Mouse (Mus musculus) neural tube, embryonic 15.5 days (tissue): ENCODE data around the gene Pth1r. TPM values are rescaled to one million over a fixed set of nuclear protein-coding genes. Genes with fewer than 3 reads are reported as not detected.

Source experiments
- ATAC-seq: fragments of 200-750 bp; cut with Nextera tagmentation; 2 replicates; pipeline ENCODE4 v1.8.0; 2017; ENCODE audit warnings: mild to moderate bottlenecking, moderate TSS enrichment, moderate library complexity; ENCODE audit not compliant: low FRiP score
- H3K27ac ChIP-seq: fragments of 300-500 bp; sonication (generic); replicated peaks from 2 replicates; pipeline ENCODE4 v1.5.1; 2015; ENCODE audit warnings: mild to moderate bottlenecking, inconsistent platforms
- H3K27me3 ChIP-seq: fragments of 300-500 bp; sonication (generic); replicated peaks from 2 replicates; pipeline ENCODE4 v1.6.1; 2015; ENCODE audit warnings: inconsistent platforms
- H3K36me3 ChIP-seq: fragments of 300-500 bp; sonication (generic); 2 replicates; pipeline ENCODE4 v1.6.1; 2015; ENCODE audit warnings: inconsistent platforms
- H3K4me1 ChIP-seq: fragments of 300-500 bp; sonication (generic); 2 replicates; pipeline ENCODE4 v1.6.1; 2015; ENCODE audit warnings: inconsistent platforms
- H3K4me2 ChIP-seq: fragments of 300-500 bp; sonication (generic); 2 replicates; pipeline ENCODE4 v1.6.1; 2015; ENCODE audit warnings: inconsistent platforms, mild to moderate bottlenecking, moderate library complexity
- H3K4me3 ChIP-seq: fragments of 300-500 bp; sonication (generic); replicated peaks from 2 replicates; pipeline ENCODE4 v1.5.1; 2015; ENCODE audit warnings: mild to moderate bottlenecking, inconsistent platforms
- H3K9ac ChIP-seq: fragments of 300-500 bp; sonication (generic); replicated peaks from 2 replicates; pipeline ENCODE4 v1.6.1; 2015; ENCODE audit warnings: mild to moderate bottlenecking, inconsistent platforms
- H3K9me3 ChIP-seq: fragments of 300-500 bp; sonication (generic); replicated peaks from 2 replicates; pipeline ENCODE4 v1.6.1; 2016; ENCODE audit warnings: inconsistent platforms
- WGBS: fragments of 180-500 bp; shearing (Covaris S2); methylation state at CpG from one replicate; pipeline ENCODE4 v1.1.7; 2015; ENCODE audit warnings: mixed read lengths; 5-methylcytosine and 5-hydroxymethylcytosine counted together
- polyA plus RNA-seq: library from polyadenylated mRNA; unstranded; fragments of >200 nt; fragmentation: Nextera tagmentation; extraction: Ambion mirVana; gene quantifications from 2 replicates; pipeline ENCODE4 v1.2.1, GENCODE M21; 2015

The Pth1r gene
- polyA plus RNA-seq, 1 experiment from 2014 or later: 12.9 TPM

GRCm38 (mm10) chr9:110732623-110733022, 14.3 kb downstream of the Pth1r start:
- no peaks in the 10 kb centered on the region for H3K36me3 ChIP-seq
- peak overlapping the region; percentile 28 for H3K9ac ChIP-seq
- peaks cover 14% of the 10 kb centered on the region for H3K27me3 ChIP-seq
- under 1% methylated on average over 26 of the region's 26 CpGs for WGBS
- peak; percentile 73 for ATAC-seq
- peak overlapping the region; percentile 45 for H3K27ac ChIP-seq
- peak overlapping the region; percentile 78 for H3K4me2 ChIP-seq
- H3K9me3 ChIP-seq: no peaks in the 10 kb centered on the region
- peak overlapping the region; percentile 44 for H3K4me3 ChIP-seq
- H3K4me1 ChIP-seq: peaks cover 30% of the 10 kb centered on the region

GRCm38 (mm10) chr9:110731859-110732258, 15.1 kb downstream of the Pth1r start:
- peaks cover 31% of the 10 kb centered on the region for H3K4me1 ChIP-seq
- H3K27ac ChIP-seq: no peak overlapping the region
- 50% methylated on average over 4 of the region's 4 CpGs for WGBS
- no peak overlapping the region for H3K4me2 ChIP-seq
- H3K27me3 ChIP-seq: peaks cover 17% of the 10 kb centered on the region
- no peak for ATAC-seq
- no peak overlapping the region for H3K4me3 ChIP-seq
- H3K9me3 ChIP-seq: no peaks in the 10 kb centered on the region
- no peak overlapping the region for H3K9ac ChIP-seq
- no peaks in the 10 kb centered on the region for H3K36me3 ChIP-seq

- no peak for ATAC-seq
- Histone ChIP-seq H3K27me3 (peaks cover 15% of the 10 kb centered on the region), H3K4me2 (no peak overlapping the region), H3K36me3 (no peaks in the 10 kb centered on the region), H3K9me3 (no peaks in the 10 kb centered on the region), H3K4me1 (peaks cover 45% of the 10 kb centered on the region), H3K9ac (no peak overlapping the region), H3K4me3 (no peak overlapping the region), H3K27ac (no peak overlapping the region)
- WGBS: 15% methylated on average over 8 of the region's 8 CpGs
Observed at GRCm38 (mm10) chr9:110729841-110730240, 17.1 kb downstream of the Pth1r start.

- no peak for ATAC-seq
- H3K9ac ChIP-seq: peak overlapping the region; percentile 38
- peak overlapping the region; percentile 73 for H3K4me2 ChIP-seq
- H3K4me1 ChIP-seq: peaks cover 27% of the 10 kb centered on the region
- no peaks in the 10 kb centered on the region for H3K36me3 ChIP-seq
- H3K27ac ChIP-seq: no peak overlapping the region
- WGBS: 13% methylated on average over 33 of the region's 33 CpGs
- H3K9me3 ChIP-seq: no peaks in the 10 kb centered on the region
- H3K27me3 ChIP-seq: 0 out of 2 replicates have a peak, but pooled peaks cover 6% of the 10 kb centered on the region
- H3K4me3 ChIP-seq: peak overlapping the region; percentile 34
Observed at GRCm38 (mm10) chr9:110726867-110727266, 20.1 kb downstream of the Pth1r start.

DNA sequence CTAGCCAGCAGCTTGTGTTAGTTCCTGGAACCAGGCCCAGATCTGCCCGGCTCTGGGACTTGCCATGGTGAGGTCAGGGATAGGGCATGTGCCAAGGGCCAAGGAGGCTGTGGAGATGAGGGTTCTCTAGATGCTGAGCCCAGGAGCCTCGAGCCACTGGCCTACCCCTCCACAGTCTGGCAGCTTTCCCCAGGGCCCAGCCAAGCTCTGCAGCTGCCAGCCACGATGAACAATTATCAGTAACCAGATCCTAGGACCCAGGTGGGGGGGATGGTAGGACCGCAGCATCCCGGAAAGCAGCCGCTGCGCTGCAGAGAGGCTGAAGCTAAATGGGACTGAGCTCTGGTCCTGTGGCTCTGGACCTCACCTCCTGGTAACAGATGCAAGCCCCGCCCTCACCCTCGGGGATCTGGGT, 21.2 kb downstream of the Pth1r start:
- Histone ChIP-seq H3K4me2 (peak overlapping the region; percentile 8; the same call in 1 of the 2 replicates), H3K9ac (no peak overlapping the region)
- 11% methylated on average over 9 of the region's 9 CpGs for WGBS

GRCm38 (mm10) chr9:110722060-110722459, 24.9 kb downstream of the Pth1r start:
- Histone ChIP-seq H3K27me3 (0 out of 2 replicates have a peak, but pooled peaks cover under 1% of the 10 kb centered on the region), H3K9me3 (no peaks in the 10 kb centered on the region), H3K36me3 (no peaks in the 10 kb centered on the region), H3K4me1 (peaks cover 21% of the 10 kb centered on the region), H3K4me2 (no peak overlapping the region), H3K4me3 (no peak overlapping the region), H3K27ac (no peak overlapping the region), H3K9ac (no peak overlapping the region)
- WGBS: 65% methylated on average over 10 of the region's 10 CpGs
- ATAC-seq: no peak

More for the DNA sequence above, 21.2 kb downstream of the Pth1r start:
- no peak overlapping the region for H3K4me3 ChIP-seq
- ATAC-seq: peak; percentile 28; the same call in 1 of the 2 replicates
- H3K4me1 ChIP-seq: peaks cover 27% of the 10 kb centered on the region
- no peaks in the 10 kb centered on the region for H3K36me3 ChIP-seq
- no peak overlapping the region for H3K27ac ChIP-seq
- H3K9me3 ChIP-seq: no peaks in the 10 kb centered on the region
- 0 out of 2 replicates have a peak, but pooled peaks cover 6% of the 10 kb centered on the region for H3K27me3 ChIP-seq

GRCm38 (mm10) chr9:110719977-110720376, 27.0 kb downstream of the Pth1r start:
- Histone ChIP-seq H3K36me3 (0 out of 2 replicates have a peak, but pooled peaks cover 2% of the 10 kb centered on the region), H3K9ac (no peak overlapping the region), H3K4me3 (no peak overlapping the region), H3K4me1 (peaks cover 4% of the 10 kb centered on the region), H3K9me3 (no peaks in the 10 kb centered on the region), H3K27ac (no peak overlapping the region), H3K27me3 (no peaks in the 10 kb centered on the region), H3K4me2 (no peak overlapping the region)
- ATAC-seq: no peak
- WGBS: 76% methylated on average over 5 of the region's 5 CpGs

DNA sequence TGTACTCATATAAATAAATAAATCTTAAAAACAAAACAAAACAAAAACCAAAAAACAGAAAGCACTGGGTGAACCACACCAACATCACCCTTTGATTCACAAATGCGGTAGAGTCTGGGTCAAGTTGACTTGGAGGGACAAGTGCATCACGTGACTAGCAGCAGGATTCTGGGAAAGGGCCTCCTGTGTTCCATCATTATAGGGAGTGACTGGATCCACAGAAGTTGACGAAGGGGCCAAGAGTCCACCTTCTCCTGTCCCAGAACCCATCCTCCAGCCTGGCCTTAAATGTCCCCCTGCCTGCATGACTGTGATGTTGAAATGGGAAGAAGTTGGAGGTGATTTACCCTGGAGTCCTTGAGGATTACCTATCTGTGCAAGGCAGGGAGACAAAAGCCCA, 28.1 kb downstream of the Pth1r start:
- 87% methylated on average over 3 of the region's 3 CpGs for WGBS

GRCm38 (mm10) chr9:110718071-110718470, 28.9 kb downstream of the Pth1r start:
- H3K4me3 ChIP-seq: no peak overlapping the region
- H3K27ac ChIP-seq: no peak overlapping the region
- no peaks in the 10 kb centered on the region for H3K9me3 ChIP-seq
- no peak overlapping the region for H3K9ac ChIP-seq
- 89% methylated on average over 6 of the region's 6 CpGs for WGBS
- peaks cover 4% of the 10 kb centered on the region for H3K4me1 ChIP-seq
- no peaks in the 10 kb centered on the region for H3K27me3 ChIP-seq
- ATAC-seq: no peak
- H3K36me3 ChIP-seq: 0 out of 2 replicates have a peak, but pooled peaks cover 10% of the 10 kb centered on the region
- H3K4me2 ChIP-seq: no peak overlapping the region

More for the DNA sequence above, 28.1 kb downstream of the Pth1r start:
- Histone ChIP-seq H3K4me2 (no peak overlapping the region), H3K27ac (no peak overlapping the region), H3K4me1 (peaks cover 4% of the 10 kb centered on the region), H3K36me3 (0 out of 2 replicates have a peak, but pooled peaks cover 10% of the 10 kb centered on the region), H3K9ac (no peak overlapping the region), H3K9me3 (no peaks in the 10 kb centered on the region), H3K4me3 (no peak overlapping the region), H3K27me3 (no peaks in the 10 kb centered on the region)
- no peak for ATAC-seq

DNA sequence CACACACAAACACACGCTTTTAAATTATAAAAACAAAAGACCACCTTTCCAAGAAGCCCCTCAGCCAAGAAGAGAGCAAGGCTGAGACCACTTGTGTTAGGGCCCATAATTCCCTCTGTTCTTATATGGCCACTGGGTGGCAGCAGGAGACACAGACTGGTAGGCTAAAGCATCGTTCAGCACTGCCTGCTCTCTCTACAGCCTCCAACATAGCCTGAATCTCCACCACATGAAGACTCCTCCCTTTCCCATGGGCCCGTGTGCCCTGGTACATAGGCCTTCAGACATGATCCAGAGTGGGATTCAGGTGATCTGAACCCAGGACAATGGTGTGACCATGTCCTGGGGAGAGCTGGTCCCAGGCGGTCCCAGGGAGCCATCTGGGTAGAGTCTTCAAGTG, 30.2 kb downstream of the Pth1r start:
- WGBS: 33% methylated on average over 4 of the region's 4 CpGs
- peak; percentile 83 for ATAC-seq
- no peak overlapping the region for H3K4me3 ChIP-seq
- no peak overlapping the region for H3K9ac ChIP-seq
- H3K27me3 ChIP-seq: no peaks in the 10 kb centered on the region
- H3K9me3 ChIP-seq: no peaks in the 10 kb centered on the region
- H3K4me1 ChIP-seq: peaks cover 4% of the 10 kb centered on the region
- peaks cover 16% of the 10 kb centered on the region for H3K36me3 ChIP-seq
- no peak overlapping the region for H3K27ac ChIP-seq
- no peak overlapping the region for H3K4me2 ChIP-seq

DNA sequence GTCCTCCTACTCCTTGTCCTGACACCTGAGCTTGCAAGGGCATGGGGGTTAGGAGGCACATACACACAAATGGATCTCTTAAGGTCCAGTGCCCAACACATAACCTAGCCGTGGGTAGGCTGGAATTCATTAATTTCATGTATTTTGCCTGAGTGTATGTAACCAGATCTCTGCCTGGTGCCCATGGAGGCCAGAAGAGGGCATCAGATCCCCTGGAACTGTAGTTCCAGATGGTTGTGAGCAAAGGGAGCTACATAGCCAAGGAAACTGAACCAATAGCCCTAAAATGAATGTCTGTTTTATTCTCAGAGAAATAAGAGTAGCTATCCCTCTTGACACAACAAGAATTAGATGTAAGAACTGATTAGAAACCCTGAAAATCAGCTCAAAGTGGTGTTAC, 31.5 kb downstream of the Pth1r start:
- Histone ChIP-seq H3K9ac (no peak overlapping the region), H3K9me3 (no peaks in the 10 kb centered on the region), H3K36me3 (peaks cover 19% of the 10 kb centered on the region), H3K4me3 (no peak overlapping the region), H3K27me3 (no peaks in the 10 kb centered on the region), H3K4me2 (no peak overlapping the region), H3K27ac (no peak overlapping the region), H3K4me1 (peaks cover 4% of the 10 kb centered on the region)
- WGBS: 52% methylated on average over 1 of the region's 1 CpGs
- ATAC-seq: no peak

- WGBS: 82% methylated on average over 1 of the region's 1 CpGs
- Histone ChIP-seq H3K27ac (no peak overlapping the region), H3K4me1 (peaks cover 6% of the 10 kb centered on the region), H3K9ac (no peak overlapping the region), H3K4me3 (no peak overlapping the region), H3K36me3 (peaks cover 19% of the 10 kb centered on the region), H3K9me3 (no peaks in the 10 kb centered on the region), H3K27me3 (no peaks in the 10 kb centered on the region), H3K4me2 (no peak overlapping the region)
- ATAC-seq: no peak
Observed at GRCm38 (mm10) chr9:110713389-110713788, 33.6 kb downstream of the Pth1r start.
